ENCODE assay signal across 9 mouse cellular contexts in the genomic region with DNA sequence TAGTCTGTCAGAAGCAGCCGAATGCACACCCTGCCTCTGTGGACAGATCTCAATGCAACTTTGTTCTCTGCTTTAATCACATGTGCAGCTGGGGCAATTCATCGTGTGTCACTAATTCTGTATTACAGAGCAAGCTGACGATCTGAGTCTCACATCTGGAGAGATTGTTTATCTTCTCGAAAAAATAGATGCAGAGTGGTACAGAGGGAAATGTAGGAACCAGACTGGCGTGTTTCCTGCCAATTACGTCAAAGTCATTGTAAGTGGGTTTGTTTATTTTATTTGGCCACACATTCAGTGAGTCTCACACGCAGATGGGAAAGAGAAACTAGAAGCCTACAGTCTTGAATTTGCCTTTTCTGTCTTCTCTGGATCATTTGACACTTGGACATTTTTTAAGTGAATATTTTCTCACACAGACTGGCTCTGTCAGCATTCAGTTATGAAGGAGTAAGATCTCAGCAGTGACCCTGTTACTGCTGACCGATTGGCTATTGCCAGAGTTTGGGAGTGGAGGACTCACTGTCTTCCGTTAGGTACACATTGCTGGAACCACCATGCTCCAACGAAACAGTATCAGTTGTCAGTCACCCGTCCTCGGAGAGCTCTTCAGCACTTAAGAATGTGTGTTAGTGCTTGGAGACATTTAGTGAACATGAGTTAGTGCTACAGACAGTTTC. TPM values are rescaled to one million over a fixed set of nuclear protein-coding genes. Genes with fewer than 3 reads are reported as not detected.
DNase-seq lines count a peak whose midpoint lies in the region; ATAC-seq and TF ChIP-seq lines count a peak whose summit lies in the region.
"Had no signal": no experiment of that assay in that cellular context is flagged by ENCODE, and none has a peak within 500 bp of the region (broad histone marks: within the 10 kb centered on the region; RNA-seq: fewer than 3 reads in every experiment).

No protein-coding gene starts in this region.

- DNase-seq in gastrocnemius, adult 2 months: no peak
- no peak for DNase-seq in gastrocnemius, postnatal 10 days
- DNase-seq in G1E (ENCODE audit: low spot score): peak; percentile 21
- DNase-seq in lung, postnatal 0 days (ENCODE audit: low spot score): peak; percentile 88
- DNase-seq in B cell, adult 2 months: no peak
- DNase-seq in spleen, postnatal 4 days (ENCODE audit: low spot score in 2 of 2): no peak
- no peak for DNase-seq in spleen, postnatal 10 days (ENCODE audit: low spot score in 2 of 2)

- TF ChIP-seq EP300 in lung, postnatal 0 days (IDR thresholded peaks at IDR 0.05): peak; percentile 97

- no peak overlapping the region for H3K9ac ChIP-seq in heart, embryonic 16.5 days (ENCODE audit: low read length)
- no peak overlapping the region for H3K9ac ChIP-seq in lung, postnatal 0 days (replicated peaks; ENCODE audit: low read depth)
- H3K9ac ChIP-seq: heart, embryonic 15.5 days had no signal

- no peak overlapping the region; the same call in 1 of the 2 replicates for H3K4me2 ChIP-seq in heart, embryonic 16.5 days (ENCODE audit: low read depth, low read length)
- H3K4me2 ChIP-seq in lung, postnatal 0 days (replicated peaks; ENCODE audit: low read depth, low read length): peak overlapping the region; percentile 32; the same call in 1 of the 2 replicates
- H3K4me2 ChIP-seq: heart, embryonic 15.5 days had no signal

- H3K27me3 ChIP-seq in G1E (ENCODE audit: insufficient read depth, low read length): no peaks in the 10 kb centered on the region
- no peaks in the 10 kb centered on the region for H3K27me3 ChIP-seq in heart, embryonic 16.5 days (ENCODE audit: control insufficient read depth, insufficient read depth, low read length)
- H3K27me3 ChIP-seq in lung, postnatal 0 days (replicated peaks; ENCODE audit: insufficient read depth, low read length): no peaks in the 10 kb centered on the region
- H3K27me3 ChIP-seq: heart, embryonic 15.5 days had no signal

- intact Hi-C loops in gastrocnemius, adult 2 months (cut with DNase I): no loop called here

- H3K27ac ChIP-seq in gastrocnemius, adult 2 months: peak overlapping the region; percentile 74
- no peak overlapping the region for H3K27ac ChIP-seq in heart, embryonic 16.5 days (ENCODE audit: low read length)
- peak overlapping the region; percentile 70; the same call in 1 of the 2 replicates for H3K27ac ChIP-seq in lung, postnatal 0 days (ENCODE audit: low read length)
- H3K27ac ChIP-seq: heart, embryonic 15.5 days had no signal

- WGBS in heart, embryonic 16.5 days: 55% methylated on average over 12 of the region's 12 CpGs
- 34% methylated on average over 12 of the region's 12 CpGs for WGBS in lung, postnatal 0 days

- peak overlapping the region; percentile 65 for H3K4me3 ChIP-seq in gastrocnemius, adult 2 months
- 0 out of 2 replicates have a peak overlapping the region, but pooled peaks have one; percentile 13 for H3K4me3 ChIP-seq in G1E (ENCODE audit: low read depth, low read length)
- no peak overlapping the region for H3K4me3 ChIP-seq in heart, embryonic 16.5 days (ENCODE audit: low read length)
- H3K4me3 ChIP-seq in lung, postnatal 0 days (ENCODE audit: low read depth, low read length): no peak overlapping the region; the same call in 1 of the 2 replicates
- H3K4me3 ChIP-seq: heart, embryonic 15.5 days had no signal

- peaks cover 5% of the 10 kb centered on the region for H3K9me3 ChIP-seq in G1E (replicated peaks)
- H3K9me3 ChIP-seq in heart, embryonic 16.5 days (replicated peaks; ENCODE audit: control insufficient read depth, low read length): 0 out of 2 replicates have a peak, but pooled peaks cover 2% of the 10 kb centered on the region
- H3K9me3 ChIP-seq in lung, postnatal 0 days (ENCODE audit: low read length): no peaks in the 10 kb centered on the region

- no peak for TF ChIP-seq CTCF in gastrocnemius, adult 2 months (IDR thresholded peaks at IDR 0.05)
- no peak for TF ChIP-seq CTCF in G1E (IDR thresholded peaks at IDR 0.05; ENCODE audit: low read depth, low read length)
- no peak for TF ChIP-seq CTCF in lung, postnatal 0 days (IDR thresholded peaks at IDR 0.05)

- peaks cover 22% of the 10 kb centered on the region for H3K4me1 ChIP-seq in G1E (ENCODE audit: insufficient read depth, low read depth, low read length)
- H3K4me1 ChIP-seq in heart, embryonic 16.5 days (ENCODE audit: control insufficient read depth, insufficient read depth, low read length): no peaks in the 10 kb centered on the region
- no peaks in the 10 kb centered on the region for H3K4me1 ChIP-seq in lung, postnatal 0 days (ENCODE audit: insufficient read depth, low read depth, low read length)

- no peaks in the 10 kb centered on the region for H3K36me3 ChIP-seq in G1E (replicated peaks)
- H3K36me3 ChIP-seq in heart, embryonic 16.5 days (ENCODE audit: control insufficient read depth, insufficient read depth): peaks cover 13% of the 10 kb centered on the region
- H3K36me3 ChIP-seq in lung, postnatal 0 days (ENCODE audit: insufficient read depth, low read length): peaks cover 8% of the 10 kb centered on the region; the same call in 1 of the 2 replicates

- peak; percentile 15 for ATAC-seq in G1E (ENCODE audit: extremely low read depth, insufficient number of reproducible peaks, low FRiP score, poor library complexity, severe bottlenecking)
- peak; percentile 32; the same call in 1 of the 2 replicates for ATAC-seq in heart, embryonic 16.5 days (replicated peaks; ENCODE audit: extremely low read depth, insufficient read depth, low FRiP score)
- peak; percentile 91 for ATAC-seq in lung, postnatal 0 days

RNA-seq across cellular contexts. Expression of a gene that starts 27.7 kb away (rescaled TPM):
- 100 to 1,000 TPM; 405 to 499 TPM for total RNA-seq in gastrocnemius, adult 2 months (2021)
- total RNA-seq in gastrocnemius, postnatal 10 days (2021): 100 to 1,000 TPM; 713 to 722 TPM
- total RNA-seq in G1E (2014; fragmentation: Nextera tagmentation) (451 and 470 TPM in 2 replicates), G1E (2017) (886 and 1,461 TPM in 2 replicates)
- polyA plus RNA-seq in G1E (2012): 23.2 and 80.9 TPM in 2 replicates
- polyA plus RNA-seq in heart, embryonic 16.5 days (2015; fragmentation: Nextera tagmentation; extraction: Ambion mirVana): 708 and 795 TPM in 2 replicates
- polyA plus RNA-seq in lung, postnatal 0 days (2015; fragmentation: Nextera tagmentation; extraction: Ambion mirVana): 946 and 953 TPM in 2 replicates

Comparison
In these comparisons a context has a peak if more than half of its experiments do, and no peak if none do; other contexts are left out.
1. DNase-seq: peak in G1E (single experiment) and lung, postnatal 0 days (single experiment); none in gastrocnemius, adult 2 months (single experiment), gastrocnemius, postnatal 10 days (single experiment), B cell, adult 2 months (0 of 2), spleen, postnatal 4 days (0 of 2) and spleen, postnatal 10 days (0 of 2).
2. H3K4me3 ChIP-seq: peak in gastrocnemius, adult 2 months (single experiment) and G1E (single experiment); none in heart, embryonic 16.5 days (single experiment) and lung, postnatal 0 days (single experiment).
3. ATAC-seq: peak in every context shown above with its lines; median percentile 91 in lung, postnatal 0 days; 32 in heart, embryonic 16.5 days; 15 in G1E.